In genomic region chr4:149894300-149894699, GRCm38 (mm10) we compare ENCODE assay signal across 11 mouse cellular contexts.
DNase-seq lines count a peak whose midpoint lies in the region; ATAC-seq lines count a peak whose summit lies in the region.
"Had no signal": no experiment of that assay in that cellular context is flagged by ENCODE, and none has a peak within 500 bp of the region (broad histone marks: within the 10 kb centered on the region; RNA-seq: fewer than 3 reads in every experiment).

No protein-coding gene starts in this region.

- H3K4me1 ChIP-seq in kidney, embryonic 14.5 days (ENCODE audit: control insufficient read depth, insufficient read depth, low read length): peaks cover 36% of the 10 kb centered on the region
- peaks cover 69% of the 10 kb centered on the region for H3K4me1 ChIP-seq in embryonic facial prominence, embryonic 12.5 days
- peaks cover 38% of the 10 kb centered on the region for H3K4me1 ChIP-seq in forebrain, embryonic 13.5 days
- H3K4me1 ChIP-seq in limb, embryonic 12.5 days (replicated peaks): peaks cover 84% of the 10 kb centered on the region

- ATAC-seq in kidney, embryonic 14.5 days (ENCODE audit: low FRiP score, low TSS enrichment): no peak
- no peak for ATAC-seq in embryonic facial prominence, embryonic 12.5 days (ENCODE audit: insufficient number of reproducible peaks, insufficient read depth, low FRiP score, low TSS enrichment)
- no peak for ATAC-seq in forebrain, embryonic 13.5 days
- no peak for ATAC-seq in limb, embryonic 12.5 days (ENCODE audit: insufficient number of reproducible peaks, insufficient read depth, low FRiP score, low TSS enrichment, low read depth)

- no peak overlapping the region for H3K4me3 ChIP-seq in kidney, embryonic 14.5 days (ENCODE audit: low read length)
- no peak overlapping the region for H3K4me3 ChIP-seq in embryonic facial prominence, embryonic 12.5 days
- no peak overlapping the region for H3K4me3 ChIP-seq in forebrain, embryonic 13.5 days
- H3K4me3 ChIP-seq in limb, embryonic 12.5 days (replicated peaks): no peak overlapping the region

- peak overlapping the region; percentile 86 for H3K27ac ChIP-seq in kidney, embryonic 14.5 days (ENCODE audit: low read depth, low read length)
- H3K27ac ChIP-seq in embryonic facial prominence, embryonic 12.5 days: peak overlapping the region; percentile 96
- H3K27ac ChIP-seq in forebrain, embryonic 13.5 days: peak overlapping the region; percentile 71
- H3K27ac ChIP-seq in limb, embryonic 12.5 days: peak overlapping the region; percentile 98
- H3K27ac ChIP-seq: liver, embryonic 14.5 days had no signal

- no peaks in the 10 kb centered on the region for H3K27me3 ChIP-seq in kidney, embryonic 14.5 days (ENCODE audit: control insufficient read depth, insufficient read depth, low read length)
- no peaks in the 10 kb centered on the region for H3K27me3 ChIP-seq in embryonic facial prominence, embryonic 12.5 days
- no peaks in the 10 kb centered on the region for H3K27me3 ChIP-seq in forebrain, embryonic 13.5 days
- H3K27me3 ChIP-seq in limb, embryonic 12.5 days: no peaks in the 10 kb centered on the region

- no peak overlapping the region for H3K4me2 ChIP-seq in kidney, embryonic 14.5 days (replicated peaks; ENCODE audit: low read depth, low read length)
- no peak overlapping the region for H3K4me2 ChIP-seq in embryonic facial prominence, embryonic 12.5 days (replicated peaks)
- no peak overlapping the region for H3K4me2 ChIP-seq in forebrain, embryonic 13.5 days
- H3K4me2 ChIP-seq in limb, embryonic 12.5 days: peak overlapping the region; percentile 9; the same call in 1 of the 2 replicates

- DNase-seq in kidney, postnatal 10 days: no peak
- DNase-seq in cerebellum, adult 8-10 months: no peak
- no peak for DNase-seq in thymus, postnatal 25 days
- no peak for DNase-seq in urinary bladder, postnatal 4 days (ENCODE audit: low spot score in 2 of 2)
- DNase-seq: right cerebral cortex, postnatal 4 days; thymus, postnatal 4 days had no signal

- no peak overlapping the region for H3K9ac ChIP-seq in kidney, embryonic 14.5 days (ENCODE audit: low read depth, low read length)
- no peak overlapping the region for H3K9ac ChIP-seq in embryonic facial prominence, embryonic 12.5 days
- no peak overlapping the region for H3K9ac ChIP-seq in forebrain, embryonic 13.5 days
- H3K9ac ChIP-seq in limb, embryonic 12.5 days (replicated peaks): no peak overlapping the region
- H3K9ac ChIP-seq: liver, embryonic 14.5 days had no signal

- H3K36me3 ChIP-seq in kidney, embryonic 14.5 days (ENCODE audit: control insufficient read depth, insufficient read depth, low read length): no peaks in the 10 kb centered on the region
- peaks cover 19% of the 10 kb centered on the region; the same call in 1 of the 2 replicates for H3K36me3 ChIP-seq in embryonic facial prominence, embryonic 12.5 days
- no peaks in the 10 kb centered on the region for H3K36me3 ChIP-seq in forebrain, embryonic 13.5 days (ENCODE audit: poor library complexity, severe bottlenecking)
- peaks cover 27% of the 10 kb centered on the region for H3K36me3 ChIP-seq in limb, embryonic 12.5 days

- H3K9me3 ChIP-seq in kidney, embryonic 14.5 days (ENCODE audit: control insufficient read depth, low read length): no peaks in the 10 kb centered on the region
- no peaks in the 10 kb centered on the region for H3K9me3 ChIP-seq in embryonic facial prominence, embryonic 12.5 days
- no peaks in the 10 kb centered on the region for H3K9me3 ChIP-seq in forebrain, embryonic 13.5 days (replicated peaks)
- no peaks in the 10 kb centered on the region for H3K9me3 ChIP-seq in limb, embryonic 12.5 days

- WGBS in kidney, embryonic 14.5 days: 85% methylated on average over 7 of the region's 7 CpGs
- WGBS in embryonic facial prominence, embryonic 12.5 days: 49% methylated on average over 7 of the region's 7 CpGs
- WGBS in forebrain, embryonic 13.5 days: 92% methylated on average over 7 of the region's 7 CpGs
- WGBS in limb, embryonic 12.5 days: 69% methylated on average over 7 of the region's 7 CpGs
